Mouse (Mus musculus): Measurements from ENCODE around the gene Iffo1. TPM values are rescaled to one million over a fixed set of nuclear protein-coding genes. Genes with fewer than 3 reads are reported as not detected.

The Iffo1 gene
- polyA plus RNA-seq, 1 experiment from 2014 or later = 7.0 TPM

- H3K9ac ChIP-seq (ENCODE audit: low read depth, low read length) = no peak overlapping the region
- peaks cover 71% of the 10 kb centered on the region for H3K36me3 ChIP-seq (ENCODE audit: control insufficient read depth, insufficient read depth, low read length)
- no peak overlapping the region for H3K4me3 ChIP-seq (ENCODE audit: low read length)
- no peak overlapping the region for H3K27ac ChIP-seq (ENCODE audit: low read depth, low read length)
- 90% methylated on average over 14 of the region's 14 CpGs for WGBS
- H3K4me2 ChIP-seq (replicated peaks; ENCODE audit: low read depth, low read length) = no peak overlapping the region
- no peaks in the 10 kb centered on the region for H3K9me3 ChIP-seq (ENCODE audit: control insufficient read depth, low read length)
- peaks cover 24% of the 10 kb centered on the region for H3K4me1 ChIP-seq (ENCODE audit: control insufficient read depth, insufficient read depth, low read length)
- no peak for ATAC-seq (ENCODE audit: low FRiP score, low TSS enrichment)
- no peaks in the 10 kb centered on the region for H3K27me3 ChIP-seq (ENCODE audit: control insufficient read depth, insufficient read depth, low read length)
These were observed 23.0 kb downstream of the Iffo1 start for GRCm38 (mm10) chr6:125168086-125168485.

GRCm38 (mm10) chr6:125170194-125170593, 25.2 kb downstream of the Iffo1 start:
- Histone ChIP-seq H3K27me3 (ENCODE audit: control insufficient read depth, insufficient read depth, low read length) (no peaks in the 10 kb centered on the region), H3K27ac (ENCODE audit: low read depth, low read length) (no peak overlapping the region), H3K36me3 (ENCODE audit: control insufficient read depth, insufficient read depth, low read length) (peaks cover 82% of the 10 kb centered on the region), H3K4me2 (replicated peaks; ENCODE audit: low read depth, low read length) (no peak overlapping the region), H3K4me1 (ENCODE audit: control insufficient read depth, insufficient read depth, low read length) (peaks cover 15% of the 10 kb centered on the region), H3K9ac (ENCODE audit: low read depth, low read length) (no peak overlapping the region), H3K9me3 (ENCODE audit: control insufficient read depth, low read length) (no peaks in the 10 kb centered on the region), H3K4me3 (ENCODE audit: low read length) (no peak overlapping the region)
- no peak for ATAC-seq (ENCODE audit: low FRiP score, low TSS enrichment)
- 82% methylated on average over 6 of the region's 6 CpGs for WGBS

- peaks cover 99% of the 10 kb centered on the region for H3K36me3 ChIP-seq (ENCODE audit: control insufficient read depth, insufficient read depth, low read length)
- 97% methylated on average over 2 of the region's 2 CpGs for WGBS
- no peaks in the 10 kb centered on the region for H3K27me3 ChIP-seq (ENCODE audit: control insufficient read depth, insufficient read depth, low read length)
- no peak overlapping the region for H3K4me2 ChIP-seq (replicated peaks; ENCODE audit: low read depth, low read length)
- no peak overlapping the region for H3K27ac ChIP-seq (ENCODE audit: low read depth, low read length)
- peaks cover 2% of the 10 kb centered on the region for H3K4me1 ChIP-seq (ENCODE audit: control insufficient read depth, insufficient read depth, low read length)
- ATAC-seq (ENCODE audit: low FRiP score, low TSS enrichment) = no peak
- no peak overlapping the region for H3K9ac ChIP-seq (ENCODE audit: low read depth, low read length)
- H3K4me3 ChIP-seq (ENCODE audit: low read length) = no peak overlapping the region
- no peaks in the 10 kb centered on the region for H3K9me3 ChIP-seq (ENCODE audit: control insufficient read depth, low read length)
These were observed 27.4 kb downstream of the Iffo1 start for GRCm38 (mm10) chr6:125172474-125172873.

- WGBS = 93% methylated on average over 7 of the region's 7 CpGs
- no peaks in the 10 kb centered on the region for H3K27me3 ChIP-seq (ENCODE audit: control insufficient read depth, insufficient read depth, low read length)
- no peak for ATAC-seq (ENCODE audit: low FRiP score, low TSS enrichment)
- H3K9ac ChIP-seq (ENCODE audit: low read depth, low read length) = no peak overlapping the region
- H3K9me3 ChIP-seq (ENCODE audit: control insufficient read depth, low read length) = no peaks in the 10 kb centered on the region
- no peak overlapping the region for H3K4me2 ChIP-seq (replicated peaks; ENCODE audit: low read depth, low read length)
- H3K4me3 ChIP-seq (ENCODE audit: low read length) = no peak overlapping the region
- H3K27ac ChIP-seq (ENCODE audit: low read depth, low read length) = no peak overlapping the region
- peaks cover 99% of the 10 kb centered on the region for H3K36me3 ChIP-seq (ENCODE audit: control insufficient read depth, insufficient read depth, low read length)
- no peaks in the 10 kb centered on the region for H3K4me1 ChIP-seq (ENCODE audit: control insufficient read depth, insufficient read depth, low read length)
These were observed 28.2 kb downstream of the Iffo1 start for GRCm38 (mm10) chr6:125173256-125173655.

GRCm38 (mm10) chr6:125175469-125175868, 30.4 kb downstream of the Iffo1 start:
- H3K4me2 ChIP-seq (replicated peaks; ENCODE audit: low read depth, low read length) = no peak overlapping the region

GRCm38 (mm10) chr6:125179601-125180000, 34.6 kb downstream of the Iffo1 start:
- 91% methylated on average over 7 of the region's 7 CpGs for WGBS
- Histone ChIP-seq H3K4me2 (replicated peaks; ENCODE audit: low read depth, low read length) (no peak overlapping the region), H3K36me3 (ENCODE audit: control insufficient read depth, insufficient read depth, low read length) (peaks cover 100% of the 10 kb centered on the region), H3K27me3 (ENCODE audit: control insufficient read depth, insufficient read depth, low read length) (no peaks in the 10 kb centered on the region), H3K4me1 (ENCODE audit: control insufficient read depth, insufficient read depth, low read length) (no peaks in the 10 kb centered on the region), H3K9me3 (ENCODE audit: control insufficient read depth, low read length) (no peaks in the 10 kb centered on the region), H3K9ac (ENCODE audit: low read depth, low read length) (no peak overlapping the region), H3K4me3 (ENCODE audit: low read length) (no peak overlapping the region), H3K27ac (ENCODE audit: low read depth, low read length) (no peak overlapping the region)
- ATAC-seq (ENCODE audit: low FRiP score, low TSS enrichment) = no peak

More at GRCm38 (mm10) chr6:125175469-125175868, 30.4 kb downstream of the Iffo1 start:
- no peak for ATAC-seq (ENCODE audit: low FRiP score, low TSS enrichment)
- H3K4me3 ChIP-seq (ENCODE audit: low read length) = no peak overlapping the region
- H3K27me3 ChIP-seq (ENCODE audit: control insufficient read depth, insufficient read depth, low read length) = no peaks in the 10 kb centered on the region
- no peaks in the 10 kb centered on the region for H3K9me3 ChIP-seq (ENCODE audit: control insufficient read depth, low read length)
- H3K36me3 ChIP-seq (ENCODE audit: control insufficient read depth, insufficient read depth, low read length) = peaks cover 99% of the 10 kb centered on the region
- 84% methylated on average over 5 of the region's 5 CpGs for WGBS
- H3K27ac ChIP-seq (ENCODE audit: low read depth, low read length) = no peak overlapping the region
- H3K4me1 ChIP-seq (ENCODE audit: control insufficient read depth, insufficient read depth, low read length) = no peaks in the 10 kb centered on the region
- H3K9ac ChIP-seq (ENCODE audit: low read depth, low read length) = no peak overlapping the region

- Histone ChIP-seq H3K4me2 (replicated peaks; ENCODE audit: low read depth, low read length) (no peak overlapping the region), H3K27ac (ENCODE audit: low read depth, low read length) (no peak overlapping the region), H3K4me1 (ENCODE audit: control insufficient read depth, insufficient read depth, low read length) (no peaks in the 10 kb centered on the region), H3K4me3 (ENCODE audit: low read length) (no peak overlapping the region), H3K9ac (ENCODE audit: low read depth, low read length) (no peak overlapping the region), H3K36me3 (ENCODE audit: control insufficient read depth, insufficient read depth, low read length) (peaks cover 100% of the 10 kb centered on the region), H3K9me3 (ENCODE audit: control insufficient read depth, low read length) (no peaks in the 10 kb centered on the region), H3K27me3 (ENCODE audit: control insufficient read depth, insufficient read depth, low read length) (no peaks in the 10 kb centered on the region)
- WGBS = 90% methylated on average over 5 of the region's 5 CpGs
- ATAC-seq (ENCODE audit: low FRiP score, low TSS enrichment) = no peak
These were observed 37.1 kb downstream of the Iffo1 start for GRCm38 (mm10) chr6:125182133-125182532.

- 87% methylated on average over 10 of the region's 10 CpGs for WGBS
- Histone ChIP-seq H3K4me1 (ENCODE audit: control insufficient read depth, insufficient read depth, low read length) (peaks cover 6% of the 10 kb centered on the region; the same call in 1 of the 2 replicates), H3K27ac (ENCODE audit: low read depth, low read length) (no peak overlapping the region), H3K27me3 (ENCODE audit: control insufficient read depth, insufficient read depth, low read length) (no peaks in the 10 kb centered on the region), H3K4me3 (ENCODE audit: low read length) (no peak overlapping the region), H3K9ac (ENCODE audit: low read depth, low read length) (no peak overlapping the region), H3K9me3 (ENCODE audit: control insufficient read depth, low read length) (no peaks in the 10 kb centered on the region), H3K36me3 (ENCODE audit: control insufficient read depth, insufficient read depth, low read length) (peaks cover 86% of the 10 kb centered on the region), H3K4me2 (replicated peaks; ENCODE audit: low read depth, low read length) (no peak overlapping the region)
- ATAC-seq (ENCODE audit: low FRiP score, low TSS enrichment) = no peak
These were observed 41.2 kb downstream of the Iffo1 start for GRCm38 (mm10) chr6:125186203-125186602.

GRCm38 (mm10) chr6:125190816-125191215, 45.8 kb downstream of the Iffo1 start:
- peaks cover 6% of the 10 kb centered on the region; the same call in 1 of the 2 replicates for H3K4me1 ChIP-seq (ENCODE audit: control insufficient read depth, insufficient read depth, low read length)

More at GRCm38 (mm10) chr6:125190816-125191215, 45.8 kb downstream of the Iffo1 start:
- H3K36me3 ChIP-seq (ENCODE audit: control insufficient read depth, insufficient read depth, low read length) = peaks cover 58% of the 10 kb centered on the region
- peak overlapping the region; percentile 100 for H3K27ac ChIP-seq (ENCODE audit: low read depth, low read length)
- H3K27me3 ChIP-seq (ENCODE audit: control insufficient read depth, insufficient read depth, low read length) = no peaks in the 10 kb centered on the region
- no peak for ATAC-seq (ENCODE audit: low FRiP score, low TSS enrichment)
- no peaks in the 10 kb centered on the region for H3K9me3 ChIP-seq (ENCODE audit: control insufficient read depth, low read length)
- peak overlapping the region; percentile 81 for H3K9ac ChIP-seq (ENCODE audit: low read depth, low read length)
- H3K4me2 ChIP-seq (replicated peaks; ENCODE audit: low read depth, low read length) = peak overlapping the region; percentile 59
- peak overlapping the region; percentile 79 for H3K4me3 ChIP-seq (ENCODE audit: low read length)

Data from kidney, embryonic 14.5 days (tissue).